Mouse (Mus musculus) small intestine, adult 2 months (tissue): ENCODE measurements at regions not wholly inside any gene's neighbourhood (a gene's known extent, or its start where the extent isn't known, plus 50 kb on each side); places are given as distances from the start of the nearest gene placed in this dataset.

Source experiments
- CTCF ChIP-seq: fragments of 200-500 bp; IDR thresholded peaks from 2 replicates; pipeline ENCODE4 v1.5.1; 2012; ENCODE audit warnings: low read depth, mild to moderate bottlenecking, control low read depth, inconsistent platforms, low read length, moderate library complexity, mixed read lengths; ENCODE audit not compliant: insufficient replicate concordance, insufficient read length; ENCODE audit errors: extremely low read depth
- POLR2A ChIP-seq: fragments of 200-500 bp; IDR thresholded peaks from 2 replicates; pipeline ENCODE4 v1.6.1; 2012; ENCODE audit warnings: low read depth, mild to moderate bottlenecking, control low read depth, inconsistent platforms, low read length, moderate library complexity

DNA sequence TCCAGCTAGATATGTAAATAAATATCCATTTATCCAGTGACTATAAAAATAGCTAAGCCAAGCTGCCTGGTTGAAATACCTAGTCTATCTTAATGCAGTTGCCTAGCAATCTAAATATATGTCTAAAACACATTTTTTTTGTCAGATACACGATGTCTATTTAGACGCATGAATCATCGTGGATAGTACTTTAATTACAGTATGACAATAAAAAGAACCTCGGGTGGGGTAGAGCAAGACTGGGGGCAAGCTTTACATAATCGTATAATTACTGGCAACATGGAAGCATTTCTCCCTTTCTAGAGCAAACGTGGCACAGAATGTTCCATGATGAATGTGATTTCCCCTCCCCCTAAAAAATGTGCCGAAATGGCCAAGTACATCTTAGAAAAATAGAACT lies 180.4 kb downstream of the Gm19935 start:
- no peak for TF ChIP-seq POLR2A
- no peak for TF ChIP-seq CTCF
